Mouse (Mus musculus) hindbrain, embryonic 14.5 days (tissue): ENCODE data around the gene Pdhb. TPM values are rescaled to one million over a fixed set of nuclear protein-coding genes. Genes with fewer than 3 reads are reported as not detected.

ENCODE experiments used
- ATAC-seq: fragments of 200-750 bp; cut with Nextera tagmentation; 2 replicates; pipeline ENCODE4 v1.8.0; 2017; ENCODE audit warnings: moderate number of reproducible peaks, mild to moderate bottlenecking, moderate TSS enrichment, moderate library complexity; ENCODE audit not compliant: low FRiP score
- DNase-seq: peaks from one replicate; pipeline ENCODE4 v3.0.0-alpha.2; 2015; ENCODE audit warnings: low spot score
- H3K27ac ChIP-seq: fragments of 300-500 bp; sonication (generic); 2 replicates; pipeline ENCODE4 v1.5.1; 2014; ENCODE audit warnings: mild to moderate bottlenecking, moderate library complexity
- H3K27me3 ChIP-seq: fragments of 300-500 bp; sonication (generic); 2 replicates; pipeline ENCODE4 v1.6.1; 2014; ENCODE audit warnings: mild to moderate bottlenecking, low read length, mixed read lengths; ENCODE audit not compliant: control insufficient read depth, insufficient read depth
- H3K36me3 ChIP-seq: fragments of 300-500 bp; sonication (generic); replicated peaks from 2 replicates; pipeline ENCODE4 v1.6.1; 2014; ENCODE audit not compliant: control insufficient read depth, insufficient read depth
- H3K4me1 ChIP-seq: fragments of 300-500 bp; sonication (generic); replicated peaks from 2 replicates; pipeline ENCODE4 v1.6.1; 2014; ENCODE audit warnings: antibody characterized with exemption, low read length, mixed read lengths; ENCODE audit not compliant: control insufficient read depth, insufficient read depth
- H3K4me2 ChIP-seq: fragments of 300-500 bp; sonication (generic); replicated peaks from 2 replicates; pipeline ENCODE4 v1.6.1; 2014; ENCODE audit warnings: mild to moderate bottlenecking, moderate library complexity
- H3K4me3 ChIP-seq: fragments of 300-500 bp; sonication (generic); replicated peaks from 2 replicates; pipeline ENCODE4 v1.5.1; 2014; ENCODE audit warnings: mild to moderate bottlenecking, low read length
- H3K9ac ChIP-seq: fragments of 300-500 bp; sonication (generic); 2 replicates; pipeline ENCODE4 v1.6.1; 2014
- H3K9me3 ChIP-seq: fragments of 300-500 bp; sonication (generic); 2 replicates; pipeline ENCODE4 v1.6.1; 2016; ENCODE audit warnings: low read length; ENCODE audit not compliant: control insufficient read depth
- WGBS: fragments of 180-500 bp; shearing (Covaris S2); extraction: QIAGEN DNeasy Blood & Tissue Kit; methylation state at CpG from one replicate; pipeline ENCODE4 v1.1.7; 2014; 5-methylcytosine and 5-hydroxymethylcytosine counted together
- polyA plus RNA-seq: library from polyadenylated mRNA; unstranded; fragments of >200 nt; fragmentation: Nextera tagmentation; extraction: Ambion mirVana; gene quantifications from 2 replicates; pipeline ENCODE4 v1.2.1, GENCODE M21; 2014

The Pdhb gene
- polyA plus RNA-seq, 1 experiment from 2014 or later = 271 TPM

GRCm38 (mm10) chr14:8214299-8215207, 41.7 kb upstream of the Pdhb start:
- Histone ChIP-seq H3K27ac (peak overlapping the region; percentile 93), H3K4me2 (peak overlapping the region; percentile 69), H3K4me3 (peak overlapping the region; percentile 50), H3K36me3 (no peaks in the 10 kb centered on the region), H3K9ac (peak overlapping the region; percentile 78), H3K27me3 (peaks cover 12% of the 10 kb centered on the region), H3K4me1 (peaks cover 25% of the 10 kb centered on the region), H3K9me3 (no peaks in the 10 kb centered on the region)
- 2% methylated on average over 52 of the region's 63 CpGs for WGBS
- ATAC-seq = peak; percentile 85
- peak; percentile 76 for DNase-seq

- Histone ChIP-seq H3K27ac (peak within 1 kb of the TSS; percentile 93), H3K4me3 (peak within 1 kb of the TSS; percentile 50), H3K9me3 (no peaks in the 10 kb centered on the region), H3K4me1 (peaks cover 23% of the 10 kb centered on the region), H3K4me2 (peak within 1 kb of the TSS; percentile 69), H3K36me3 (no peaks in the 10 kb centered on the region), H3K27me3 (peaks cover 12% of the 10 kb centered on the region), H3K9ac (peak within 1 kb of the TSS; percentile 78)
- ATAC-seq = peak; percentile 97
- DNase-seq = peak; percentile 95
- WGBS = 0% methylated on average over 25 of the region's 49 CpGs
These were observed 41.0 kb upstream of the Pdhb start, which contains the start of gene Kctd6 for GRCm38 (mm10) chr14:8213803-8214224. TSS of gene Kctd6 (plus strand) at chr14:8214140.

DNA sequence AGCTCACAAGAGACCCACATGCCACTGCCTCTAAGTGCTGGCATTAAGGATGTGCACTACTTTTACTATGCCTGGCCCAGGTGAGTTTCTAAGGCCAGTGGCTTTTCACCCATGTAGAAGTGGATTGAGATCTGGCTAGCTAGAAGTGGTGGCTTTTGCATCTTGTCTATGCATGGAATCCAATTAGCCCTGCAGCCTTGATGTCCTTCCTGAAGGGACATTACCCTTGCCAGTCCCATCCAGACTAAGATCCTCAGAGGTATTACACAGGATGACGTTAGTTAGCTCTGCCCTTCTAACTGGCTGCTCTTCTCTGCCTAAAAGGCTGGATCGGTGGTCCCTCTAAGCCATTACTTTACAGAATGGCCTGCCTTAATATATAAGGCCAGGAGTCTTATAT, 40.2 kb upstream of the Pdhb start:
- no peaks in the 10 kb centered on the region for H3K9me3 ChIP-seq
- H3K9ac ChIP-seq = no peak overlapping the region
- H3K4me3 ChIP-seq = no peak overlapping the region
- H3K4me1 ChIP-seq = peaks cover 17% of the 10 kb centered on the region
- WGBS = 82% methylated on average over 2 of the region's 2 CpGs
- DNase-seq (no peak), ATAC-seq (no peak)
- no peak overlapping the region for H3K27ac ChIP-seq
- no peaks in the 10 kb centered on the region for H3K36me3 ChIP-seq
- H3K4me2 ChIP-seq = no peak overlapping the region
- peaks cover 12% of the 10 kb centered on the region for H3K27me3 ChIP-seq

- Histone ChIP-seq H3K27me3 (no peaks in the 10 kb centered on the region), H3K4me3 (no peak overlapping the region), H3K9ac (no peak overlapping the region), H3K9me3 (no peaks in the 10 kb centered on the region), H3K36me3 (no peaks in the 10 kb centered on the region), H3K4me2 (no peak overlapping the region), H3K4me1 (peaks cover 3% of the 10 kb centered on the region), H3K27ac (no peak overlapping the region)
- WGBS = 83% methylated on average over 2 of the region's 2 CpGs
- no peak for ATAC-seq
- no peak for DNase-seq
These were observed 37.1 kb upstream of the Pdhb start for GRCm38 (mm10) chr14:8209896-8210295.

- Histone ChIP-seq H3K27me3 (no peaks in the 10 kb centered on the region), H3K9ac (no peak overlapping the region), H3K36me3 (no peaks in the 10 kb centered on the region), H3K9me3 (no peaks in the 10 kb centered on the region), H3K4me2 (no peak overlapping the region), H3K4me3 (no peak overlapping the region), H3K4me1 (no peaks in the 10 kb centered on the region), H3K27ac (no peak overlapping the region)
- no peak for DNase-seq
- no peak for ATAC-seq
- 54% methylated on average over 3 of the region's 3 CpGs for WGBS
These were observed 36.1 kb upstream of the Pdhb start for GRCm38 (mm10) chr14:8208876-8209275.

- no peaks in the 10 kb centered on the region for H3K27me3 ChIP-seq
- H3K9ac ChIP-seq = no peak overlapping the region
- DNase-seq (no peak), ATAC-seq (no peak)
- WGBS = 47% methylated on average over 5 of the region's 5 CpGs
- no peaks in the 10 kb centered on the region for H3K9me3 ChIP-seq
- H3K36me3 ChIP-seq = no peaks in the 10 kb centered on the region
- H3K4me2 ChIP-seq = no peak overlapping the region
- no peak overlapping the region for H3K4me3 ChIP-seq
- no peak overlapping the region for H3K27ac ChIP-seq
- H3K4me1 ChIP-seq = no peaks in the 10 kb centered on the region
These were observed 34.7 kb upstream of the Pdhb start for GRCm38 (mm10) chr14:8207543-8207942.

- 12% methylated on average over 5 of the region's 5 CpGs for WGBS
- H3K4me1 ChIP-seq = no peaks in the 10 kb centered on the region
- no peak for DNase-seq
- H3K4me3 ChIP-seq = no peak overlapping the region
- H3K27ac ChIP-seq = no peak overlapping the region
- peak; percentile 33; the same call in 1 of the 2 replicates for ATAC-seq
- H3K9ac ChIP-seq = no peak overlapping the region
- no peaks in the 10 kb centered on the region for H3K36me3 ChIP-seq
- no peak overlapping the region for H3K4me2 ChIP-seq
- no peaks in the 10 kb centered on the region for H3K9me3 ChIP-seq
- H3K27me3 ChIP-seq = no peaks in the 10 kb centered on the region
These were observed 34.3 kb upstream of the Pdhb start for GRCm38 (mm10) chr14:8207105-8207504.

- no peak overlapping the region for H3K9ac ChIP-seq
- no peak overlapping the region for H3K4me2 ChIP-seq
- no peaks in the 10 kb centered on the region for H3K4me1 ChIP-seq
- DNase-seq (no peak), ATAC-seq (no peak)
- no peaks in the 10 kb centered on the region for H3K9me3 ChIP-seq
- H3K27me3 ChIP-seq = no peaks in the 10 kb centered on the region
- H3K36me3 ChIP-seq = no peaks in the 10 kb centered on the region
- no peak overlapping the region for H3K27ac ChIP-seq
- WGBS = 58% methylated on average over 9 of the region's 9 CpGs
- no peak overlapping the region for H3K4me3 ChIP-seq
These were observed 33.5 kb upstream of the Pdhb start for GRCm38 (mm10) chr14:8206179-8206910.

- Histone ChIP-seq H3K9me3 (no peaks in the 10 kb centered on the region), H3K4me1 (no peaks in the 10 kb centered on the region), H3K36me3 (no peaks in the 10 kb centered on the region), H3K9ac (no peak overlapping the region), H3K4me2 (no peak overlapping the region), H3K27ac (no peak overlapping the region), H3K4me3 (no peak overlapping the region), H3K27me3 (no peaks in the 10 kb centered on the region)
- no peak for DNase-seq
- 90% methylated on average over 3 of the region's 3 CpGs for WGBS
- no peak for ATAC-seq
These were observed 28.9 kb upstream of the Pdhb start for GRCm38 (mm10) chr14:8201715-8202114.
